Mouse (Mus musculus) mature B cell (primary cell): ENCODE results near the gene Dgkd.

Source experiments
- in situ Hi-C: fragments of 300-500 bp; cut with MboI; formaldehyde crosslinking; loops from 2 replicates; pipeline ENCODE4 v1.14.3; 2019

Gene Dgkd

DNA sequence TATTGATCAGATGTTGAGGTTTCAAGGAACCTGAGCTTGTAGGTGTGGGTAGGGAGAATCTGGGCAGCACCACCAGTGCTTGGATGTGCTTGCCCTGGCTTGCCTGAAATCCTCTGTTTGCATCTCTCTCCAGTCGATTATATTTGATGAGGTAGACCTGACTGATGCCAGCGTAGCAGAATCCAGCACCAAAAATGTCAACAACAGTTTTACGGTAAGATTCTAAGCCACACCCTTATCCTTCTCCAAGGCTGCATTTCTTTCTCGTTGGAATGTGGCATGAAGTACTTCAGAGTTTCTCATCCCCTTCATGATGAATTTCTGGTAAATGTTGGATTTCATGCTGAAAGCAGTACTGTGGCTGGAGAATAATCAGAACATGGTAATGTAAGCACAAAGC lies 28.6 kb downstream of the Dgkd start:
- in situ Hi-C loops = no loop called here

DNA sequence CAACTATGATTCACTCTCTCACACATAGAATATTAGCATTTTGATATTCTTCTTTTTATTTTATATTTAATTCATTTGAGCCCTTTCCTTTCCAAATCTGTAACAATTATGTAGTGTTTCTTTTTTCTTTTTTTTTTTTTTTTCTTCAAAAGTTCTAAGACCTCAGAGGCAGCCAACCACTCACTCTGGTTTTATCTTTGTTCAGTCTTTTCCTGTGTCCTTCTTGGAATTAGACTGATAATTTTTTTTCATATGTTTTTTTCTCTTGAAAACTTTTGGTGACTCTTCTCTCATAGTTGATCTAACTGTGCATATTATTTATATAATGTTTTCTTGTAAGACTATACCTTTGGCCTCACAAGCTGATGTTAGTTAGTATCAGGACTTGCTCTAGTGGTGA lies 29.5 kb downstream of the Dgkd start:
- in situ Hi-C loops = no loop called here

GRCm38 (mm10) chr1:87890960-87891359 lies 37.9 kb downstream of the Dgkd start:
- in situ Hi-C loops = no loop called here

- in situ Hi-C loops = no loop called here
Observed at GRCm38 (mm10) chr1:87891634-87892033, 38.5 kb downstream of the Dgkd start.

- in situ Hi-C loops = no loop called here
Observed at GRCm38 (mm10) chr1:87892499-87892898, 39.4 kb downstream of the Dgkd start.

DNA sequence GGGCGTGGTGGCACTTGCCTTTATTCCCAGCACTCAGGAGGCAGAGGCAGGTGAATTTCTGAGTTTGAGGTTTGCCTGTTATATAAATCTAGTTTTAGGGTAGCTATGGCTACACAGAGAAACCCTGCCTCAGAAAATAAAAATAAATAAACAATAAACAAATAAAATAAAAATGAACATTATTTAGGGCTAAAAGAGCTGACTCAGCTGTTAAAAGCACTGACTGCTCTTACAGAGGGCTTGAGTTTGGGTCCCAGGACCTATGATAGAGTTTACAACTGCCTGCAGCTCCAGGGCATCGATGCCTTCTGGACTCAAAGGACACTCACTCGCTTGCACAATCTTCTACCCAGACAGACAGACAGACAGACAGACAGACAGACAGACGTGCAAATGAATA lies 40.3 kb downstream of the Dgkd start:
- in situ Hi-C loops = no loop called here

DNA sequence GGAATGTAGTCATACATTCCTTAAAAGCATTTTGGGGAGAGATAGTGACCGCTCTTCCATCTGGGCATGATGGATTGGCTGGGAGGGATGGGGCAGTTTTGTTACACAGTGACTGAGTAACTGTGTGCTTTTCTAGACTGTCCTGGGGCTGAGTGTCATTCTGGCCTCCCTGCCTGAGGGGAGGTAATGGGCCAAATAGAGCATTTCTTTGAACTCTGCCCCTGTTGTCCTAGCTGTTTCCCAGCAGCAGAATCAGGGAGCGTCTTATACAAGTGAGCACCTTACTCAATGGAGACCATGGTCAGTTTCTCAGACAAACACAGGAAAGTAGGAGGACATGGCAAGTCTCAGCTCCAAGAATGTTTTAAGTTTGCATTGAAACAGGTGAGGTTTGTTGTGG lies 43.8 kb downstream of the Dgkd start:
- in situ Hi-C loops = no loop called here

GRCm38 (mm10) chr1:87899701-87900100 lies 46.6 kb downstream of the Dgkd start:
- in situ Hi-C loops = no loop called here

- in situ Hi-C loops = no loop called here
Observed at GRCm38 (mm10) chr1:87900979-87901378, 47.9 kb downstream of the Dgkd start.

DNA sequence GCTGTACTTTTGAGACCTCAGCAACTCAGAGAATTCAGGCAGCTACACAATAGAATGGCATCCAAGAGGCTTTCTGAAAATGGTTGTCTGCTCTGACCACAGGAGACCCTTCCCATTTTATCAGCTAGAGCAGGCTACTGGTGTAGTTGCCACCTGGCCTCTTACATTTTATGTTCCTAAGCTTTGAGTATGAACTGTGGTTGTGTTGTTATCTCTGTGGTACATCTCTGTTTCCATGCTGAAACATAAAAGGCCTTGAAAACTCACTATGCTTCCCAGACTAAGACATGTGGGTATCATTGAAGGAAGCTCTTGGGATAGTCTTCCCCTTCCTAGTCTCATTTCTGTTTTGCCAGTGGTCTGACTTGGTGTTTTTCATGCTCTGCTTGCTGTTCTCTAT lies 49.1 kb downstream of the Dgkd start:
- in situ Hi-C loops = no loop called here

DNA sequence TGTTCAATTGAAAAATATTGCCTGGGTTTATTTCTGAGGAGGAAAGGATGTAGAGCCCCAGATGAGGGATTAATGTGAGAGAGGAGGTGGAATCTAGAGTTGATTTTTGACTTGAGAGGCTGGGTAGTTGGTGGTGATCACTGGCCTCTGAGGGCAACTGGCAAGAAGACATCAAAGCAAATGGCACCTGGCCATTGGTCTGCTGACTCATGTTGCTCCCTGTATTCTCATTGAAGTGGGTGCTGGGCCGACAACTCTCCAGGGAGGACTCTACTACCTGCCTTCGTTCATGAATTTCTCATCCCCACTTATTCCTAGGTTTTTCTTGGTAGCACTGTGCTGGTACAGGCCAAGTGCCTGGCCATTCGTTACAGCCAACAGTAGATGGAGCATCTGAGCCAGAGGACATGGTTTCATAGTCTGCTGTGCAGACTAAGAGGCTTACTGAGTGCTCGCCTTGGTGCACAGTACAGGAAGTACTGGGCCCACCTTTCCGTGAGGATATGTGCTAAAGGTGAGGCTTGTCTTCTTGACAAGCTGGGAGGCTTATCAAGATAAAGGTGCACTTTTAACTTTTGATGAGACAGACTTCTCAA lies 53.4 kb downstream of the Dgkd start:
- in situ Hi-C loops = no loop called here

- in situ Hi-C loops = no loop called here
Observed at GRCm38 (mm10) chr1:87908006-87908405, 54.9 kb downstream of the Dgkd start.

- in situ Hi-C loops = no loop called here
Observed at GRCm38 (mm10) chr1:87908736-87909135, 55.6 kb downstream of the Dgkd start.

- in situ Hi-C loops = no loop called here
Observed at GRCm38 (mm10) chr1:87909565-87909964, 56.5 kb downstream of the Dgkd start.

- in situ Hi-C loops = no loop called here
Observed at GRCm38 (mm10) chr1:87910428-87910827, 57.3 kb downstream of the Dgkd start.

DNA sequence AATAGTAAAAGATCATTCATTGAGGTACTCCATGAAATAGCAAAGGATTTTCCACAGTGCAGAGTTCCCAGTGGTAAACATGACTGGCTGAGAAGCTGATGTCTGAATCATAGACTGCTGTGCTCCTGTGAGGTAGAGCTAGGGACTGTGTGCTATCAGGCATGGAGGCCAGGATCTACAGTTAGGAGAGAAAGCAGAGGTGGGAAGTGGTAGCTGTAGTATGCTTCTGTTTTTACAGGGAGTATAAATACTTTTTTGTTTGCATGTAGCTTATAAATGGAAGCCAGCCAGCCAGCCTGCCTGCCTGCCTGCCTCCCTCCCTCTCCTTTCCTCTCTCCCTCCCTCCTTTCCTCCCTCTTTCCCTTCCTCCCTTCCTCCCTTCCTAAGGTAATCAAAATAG lies 60.3 kb downstream of the Dgkd start:
- in situ Hi-C loops = no loop called here

- in situ Hi-C loops = no loop called here
Observed at GRCm38 (mm10) chr1:87917361-87917760, 64.3 kb downstream of the Dgkd start.

- in situ Hi-C loops = no loop called here
Observed at GRCm38 (mm10) chr1:87918061-87918460, 65.0 kb downstream of the Dgkd start.

GRCm38 (mm10) chr1:87920056-87920614 lies 67.0 kb downstream of the Dgkd start:
- in situ Hi-C loops = no loop called here

- in situ Hi-C loops = no loop called here
Observed at GRCm38 (mm10) chr1:87922666-87923065, 69.6 kb downstream of the Dgkd start.

GRCm38 (mm10) chr1:87924888-87925287 lies 71.8 kb downstream of the Dgkd start:
- in situ Hi-C loops = loop anchor here (25.0 kb wide), 1 partner anchor 488 kb away; no protein-coding TSS in a partner anchor

DNA sequence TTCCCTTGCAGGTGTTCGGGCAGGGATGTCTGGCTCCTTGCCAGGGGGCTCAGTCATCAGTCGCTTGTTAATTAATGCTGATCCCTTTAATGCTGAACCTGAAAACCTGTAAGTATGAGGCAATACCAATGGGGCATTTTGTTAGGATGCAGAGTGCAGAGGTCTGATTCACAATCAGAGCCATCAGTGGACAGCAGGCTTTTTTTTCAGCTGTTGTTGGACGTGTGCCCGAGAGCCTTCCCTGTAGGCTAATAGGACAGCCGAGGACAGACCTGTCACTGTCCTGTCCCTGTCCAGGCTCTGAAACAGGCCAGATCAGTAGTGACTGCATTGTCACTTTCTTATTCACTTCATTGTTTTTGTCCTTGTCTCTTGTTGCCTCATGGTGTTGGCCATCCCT lies 76.6 kb downstream of the Dgkd start:
- in situ Hi-C loops = loop anchor here (25.0 kb wide), 1 partner anchor 492 kb away; no protein-coding TSS in a partner anchor

DNA sequence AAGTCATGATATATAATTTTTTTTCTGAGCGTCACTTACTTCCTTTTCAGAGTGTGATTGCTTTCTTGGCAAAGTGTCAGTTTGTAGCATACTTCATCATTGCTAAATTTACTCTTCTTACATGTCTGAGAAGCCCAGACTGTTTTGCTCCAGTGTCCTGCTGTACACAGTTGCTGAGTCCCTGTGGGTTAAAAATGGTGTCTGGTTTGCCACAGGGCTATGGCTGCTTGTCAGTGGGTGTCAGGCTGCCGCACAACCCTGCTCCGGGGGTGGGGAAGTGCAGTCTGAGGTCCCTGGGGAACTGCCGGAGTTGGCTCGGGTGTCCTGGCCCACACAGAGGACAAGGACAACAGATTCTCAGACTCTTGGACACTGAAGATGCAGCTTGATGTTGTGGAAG lies 80.0 kb downstream of the Dgkd start:
- in situ Hi-C loops = loop anchor here (25.0 kb wide), 1 partner anchor 496 kb away; no protein-coding TSS in a partner anchor

DNA sequence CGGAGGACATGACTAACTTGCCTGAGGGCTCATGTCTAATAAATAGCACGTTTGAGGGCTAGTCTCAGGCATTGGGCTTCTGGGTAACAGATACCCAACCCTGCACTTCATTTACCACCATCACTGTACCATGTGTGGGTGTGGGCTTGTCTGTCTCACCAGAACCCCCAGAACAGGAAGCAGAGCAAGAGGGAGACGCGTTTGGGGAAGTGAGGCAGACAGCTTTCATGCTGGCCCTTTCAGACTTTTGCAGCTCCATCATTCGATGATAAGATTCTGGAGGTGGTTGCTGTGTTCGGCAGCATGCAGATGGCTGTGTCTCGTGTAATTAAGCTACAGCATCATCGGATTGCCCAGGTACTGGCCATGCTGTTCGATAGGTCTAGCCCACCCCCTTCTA lies 82.0 kb downstream of the Dgkd start:
- in situ Hi-C loops = loop anchor here (25.0 kb wide), 1 partner anchor 498 kb away; no protein-coding TSS in a partner anchor
